Mouse (Mus musculus): ENCODE data around the gene Clpx.

DNA sequence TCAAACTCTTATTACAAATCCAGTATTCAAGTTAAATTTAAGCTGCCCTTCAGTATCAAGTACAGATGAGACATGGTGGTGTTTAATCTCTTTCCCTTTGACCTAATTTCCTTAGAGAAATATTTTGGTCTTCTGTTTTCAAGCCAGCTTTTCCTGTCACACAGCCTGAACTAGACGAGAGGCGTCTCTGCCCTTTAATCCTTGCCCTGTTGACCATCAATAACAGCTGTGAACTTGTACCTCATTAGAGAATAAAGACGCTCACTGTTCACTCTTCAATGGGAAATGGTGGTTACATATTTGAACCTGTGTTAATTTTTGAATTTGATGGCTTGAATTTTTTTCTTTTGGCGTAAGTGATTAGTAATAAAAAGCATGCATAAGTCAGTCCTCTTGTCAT, 10.2 kb downstream of the Clpx start:
- TF ChIP-seq POLR2A (IDR thresholded peaks at IDR 0.05; ENCODE audit: low read depth, low read length) (no peak), CTCF (conservative IDR thresholded peaks at IDR 0.05; ENCODE audit: insufficient read depth, insufficient read length, low read depth, low read length) (no peak)

Data from kidney, adult 2 months (tissue).